Mouse (Mus musculus) CH12.LX (cell line): ENCODE measurements around the gene Slc13a2. TPM values are rescaled to one million over a fixed set of nuclear protein-coding genes. Genes with fewer than 3 reads are reported as not detected.

Experiments used
- DNase-seq: peaks from one replicate; pipeline ENCODE4 v3.0.0-alpha.2; 2013; ENCODE audit errors: extremely low read depth
- H3K27ac ChIP-seq: 2 replicates; pipeline ENCODE4 v1.5.1; 2012; ENCODE audit warnings: low read depth, mild to moderate bottlenecking, control low read depth, moderate library complexity; ENCODE audit not compliant: insufficient read depth
- H3K27me3 ChIP-seq: replicated peaks from 2 replicates; pipeline ENCODE3; 2012; ENCODE audit warnings: inconsistent platforms
- H3K36me3 ChIP-seq, 2 experiments: replicated peaks in 1 of 2; 2 replicates each; pipeline versions ENCODE3 to v1.6.1; 2012; ENCODE audit warnings: inconsistent platforms in 1 of 2, low read length in 1 of 2, mild to moderate bottlenecking in 1 of 2, mixed read lengths in 1 of 2, moderate library complexity in 1 of 2; ENCODE audit not compliant: control insufficient read depth in 1 of 2, insufficient read depth in 1 of 2
- H3K4me1 ChIP-seq, 2 experiments: 2 replicates each; pipeline ENCODE4 v1.6.1; 2012; ENCODE audit warnings: inconsistent platforms in 1 of 2, moderate library complexity in 1 of 2; ENCODE audit not compliant: insufficient read depth in 2 of 2, control insufficient read depth in 1 of 2
- H3K4me2 ChIP-seq: 2 replicates; pipeline ENCODE4 v1.6.1; 2012; ENCODE audit warnings: low read depth, mild to moderate bottlenecking, control low read depth; ENCODE audit not compliant: poor library complexity, insufficient read depth, severe bottlenecking
- H3K4me3 ChIP-seq, 3 experiments: fragments of 150-350 bp in 1 of 3; sonication (generic) in 1 of 3; replicated peaks in 1 of 3; 2 replicates each; pipeline versions ENCODE3 to v1.5.1; 2011 to 2012; ENCODE audit warnings: low read depth in 2 of 3, low read length in 2 of 3, mild to moderate bottlenecking in 2 of 3, moderate library complexity in 2 of 3, control low read depth in 1 of 3, improper control_type of control experiment in 1 of 3, inconsistent platforms in 1 of 3, mixed read lengths in 1 of 3; ENCODE audit not compliant: poor library complexity in 1 of 3
- H3K79me2 ChIP-seq: replicated peaks from 2 replicates; pipeline ENCODE4 v1.6.1; 2012; ENCODE audit warnings: mild to moderate bottlenecking, moderate library complexity; ENCODE audit not compliant: control insufficient read depth, poor library complexity, insufficient read depth, severe bottlenecking; ENCODE audit errors: extremely low read depth
- H3K9ac ChIP-seq: 2 replicates; pipeline ENCODE4 v1.6.1; 2012; ENCODE audit warnings: low read depth, mild to moderate bottlenecking, control low read depth, moderate library complexity; ENCODE audit not compliant: insufficient read depth
- H3K9me3 ChIP-seq: replicated peaks from 2 replicates; pipeline ENCODE3; 2012; ENCODE audit warnings: low read length, inconsistent platforms, mixed read lengths
- BHLHE40 ChIP-seq: IDR thresholded peaks from 2 replicates; pipeline ENCODE4 v1.6.1; 2011; ENCODE audit warnings: mild to moderate bottlenecking, low read depth, low read length, improper control_type of control experiment
- CHD2 ChIP-seq: IDR thresholded peaks from 2 replicates; pipeline ENCODE4 v1.6.1; 2011; ENCODE audit warnings: low read length, improper control_type of control experiment
- CTCF ChIP-seq, 2 experiments: IDR thresholded peaks in 1 of 2; conservative IDR thresholded peaks in 1 of 2; 2 replicates each; pipeline ENCODE4 v1.5.1; 2011 to 2012; ENCODE audit warnings: low read depth in 2 of 2, low read length in 2 of 2, improper control_type of control experiment in 1 of 2, inconsistent platforms in 1 of 2, mild to moderate bottlenecking in 1 of 2, moderate library complexity in 1 of 2
- E2F4 ChIP-seq: IDR thresholded peaks from 2 replicates; pipeline ENCODE4 v1.6.1; 2011; ENCODE audit warnings: low read depth, low read length, improper control_type of control experiment; ENCODE audit not compliant: insufficient replicate concordance
- ETS1 ChIP-seq: conservative IDR thresholded peaks from 2 replicates; pipeline ENCODE4 v1.6.1; 2012; ENCODE audit warnings: low read depth, mild to moderate bottlenecking, inconsistent platforms, low read length, improper control_type of control experiment, moderate library complexity
- JUN ChIP-seq: IDR thresholded peaks from 2 replicates; pipeline ENCODE4 v1.6.1; 2011; ENCODE audit warnings: low read depth, mild to moderate bottlenecking, low read length, improper control_type of control experiment, moderate library complexity; ENCODE audit not compliant: insufficient read depth
- KAT2A ChIP-seq: IDR thresholded peaks from 2 replicates; pipeline ENCODE4 v1.6.1; 2012; ENCODE audit warnings: low read length, improper control_type of control experiment, inconsistent platforms; ENCODE audit not compliant: insufficient replicate concordance
- MAFK ChIP-seq: IDR thresholded peaks from 2 replicates; pipeline ENCODE4 v1.6.1; 2011; ENCODE audit warnings: low read length, improper control_type of control experiment; ENCODE audit not compliant: insufficient replicate concordance
- MEF2A ChIP-seq: IDR thresholded peaks from 2 replicates; pipeline ENCODE4 v1.6.1; 2014; ENCODE audit warnings: low read depth, mild to moderate bottlenecking, inconsistent platforms, low read length, improper control_type of control experiment, borderline replicate concordance
- NRF1 ChIP-seq: IDR thresholded peaks from 2 replicates; pipeline ENCODE4 v1.6.1; 2014; ENCODE audit warnings: low read depth, mild to moderate bottlenecking, inconsistent platforms, low read length, improper control_type of control experiment, moderate library complexity
- PAX5 ChIP-seq: IDR thresholded peaks from 2 replicates; pipeline ENCODE4 v1.6.1; 2012; ENCODE audit warnings: low read length, inconsistent platforms, mixed read lengths
- SIN3A ChIP-seq: IDR thresholded peaks from 2 replicates; pipeline ENCODE4 v1.6.1; 2012; ENCODE audit warnings: low read length, improper control_type of control experiment, inconsistent platforms
- TCF12 ChIP-seq: IDR thresholded peaks from 2 replicates; pipeline ENCODE4 v1.6.1; 2014; ENCODE audit warnings: low read depth, mild to moderate bottlenecking, inconsistent platforms, low read length, improper control_type of control experiment
- UBTF ChIP-seq: IDR thresholded peaks from 2 replicates; pipeline ENCODE4 v1.6.1; 2012; ENCODE audit warnings: low read depth, mild to moderate bottlenecking, inconsistent platforms, low read length, improper control_type of control experiment, moderate library complexity
- USF1 ChIP-seq: IDR thresholded peaks from 2 replicates; pipeline ENCODE4 v1.6.1; 2014; ENCODE audit warnings: low read depth, mild to moderate bottlenecking, inconsistent platforms, low read length, improper control_type of control experiment
- ZMIZ1 ChIP-seq: IDR thresholded peaks from 2 replicates; pipeline ENCODE4 v1.6.1; 2012; ENCODE audit warnings: low read depth, mild to moderate bottlenecking, inconsistent platforms, low read length, improper control_type of control experiment
- dilution Hi-C: fragments of 300-500 bp; cut with MboI; formaldehyde crosslinking; loops from 2 replicates; pipeline ENCODE4 v1.14.3; 2020; ENCODE audit warnings: low sequenced_read_pairs; ENCODE audit not compliant: extremely low pct_unique_long_range_greater_than_20kb, extremely low pct_ligation_motif_present
- in situ Hi-C: fragments of 300-500 bp; cut with MboI; formaldehyde crosslinking; loops from 3 replicates; pipeline ENCODE4 v1.14.3; 2019; ENCODE audit warnings: low sequenced_read_pairs, low pct_ligation_motif_present, low pct_unique_long_range_greater_than_20kb, mixed read lengths
- polyA plus RNA-seq: library from polyadenylated mRNA; unstranded; fragments of >175 nt; gene quantifications from 2 replicates; pipeline ENCODE4 v1.2.1, GENCODE M21; 2012; ENCODE audit warnings: low read depth; ENCODE audit not compliant: insufficient read length
- total RNA-seq, 2 experiments: library from RNA; depleted of rRNA; stranded (reverse); fragments of 300-350 nt in 1 of 2; fragments of >200 nt in 1 of 2; gene quantifications; 2 replicates each; pipeline ENCODE4 v1.2.3; 2012 to 2014

Slc13a2 gene
- total and polyA plus RNA-seq, 3 experiments = not detected

GRCm38 (mm10) chr11:78372610-78373009, 49.4 kb downstream of the Slc13a2 start:
- dilution Hi-C loops = no loop called here
- no peak for DNase-seq
- TF ChIP-seq CTCF (conservative IDR thresholded peaks at IDR 0.05 in 1 of 2, IDR thresholded peaks at IDR 0.05 in 1 of 2; ENCODE audit: low read depth in 2 of 2, low read length in 2 of 2) (no peak), TCF12 (no peak), ETS1 (no peak), MAFK (no peak), NRF1 (no peak), E2F4 (no peak)
- Histone ChIP-seq H3K4me1 (peaks cover 2 to 18% of the 10 kb centered on the region in 2 experiments; a peak in 3 of 4 replicates), H3K27ac (no peak overlapping the region), H3K4me2 (no peak overlapping the region), H3K79me2 (no peaks in the 10 kb centered on the region), H3K9ac (no peak overlapping the region), H3K27me3 (peaks cover 41% of the 10 kb centered on the region), H3K36me3 (no peaks in the 10 kb centered on the region), H3K4me3 (no peak overlapping the region), H3K9me3 (no peaks in the 10 kb centered on the region)
- in situ Hi-C loops = no loop called here

GRCm38 (mm10) chr11:78372166-78372565, 49.9 kb downstream of the Slc13a2 start:
- in situ Hi-C loops = no loop called here
- no peak overlapping the region for H3K4me3 ChIP-seq
- dilution Hi-C loops = no loop called here
- peaks cover 2 to 18% of the 10 kb centered on the region in 2 experiments; a peak in 3 of 4 replicates for H3K4me1 ChIP-seq
- no peak overlapping the region for H3K27ac ChIP-seq
- H3K27me3 ChIP-seq = peaks cover 46% of the 10 kb centered on the region
- H3K9me3 ChIP-seq = no peaks in the 10 kb centered on the region
- DNase-seq = no peak
- TF ChIP-seq USF1 = no peak
- TF ChIP-seq ZMIZ1 = no peak
- TF ChIP-seq SIN3A = no peak
- TF ChIP-seq BHLHE40 = no peak
- TF ChIP-seq PAX5 = no peak
- TF ChIP-seq, all 38 proteins: peak for 0
- H3K36me3 ChIP-seq = no peaks in the 10 kb centered on the region
- no peak overlapping the region for H3K9ac ChIP-seq
- H3K4me2 ChIP-seq = no peak overlapping the region
- H3K79me2 ChIP-seq = no peaks in the 10 kb centered on the region

GRCm38 (mm10) chr11:78371711-78372110, 50.3 kb downstream of the Slc13a2 start:
- Histone ChIP-seq H3K27ac (no peak overlapping the region), H3K36me3 (no peaks in the 10 kb centered on the region), H3K27me3 (peaks cover 50% of the 10 kb centered on the region), H3K4me3 (no peak overlapping the region), H3K79me2 (no peaks in the 10 kb centered on the region), H3K4me2 (no peak overlapping the region), H3K9me3 (no peaks in the 10 kb centered on the region), H3K9ac (no peak overlapping the region), H3K4me1 (peaks cover 0 to 18% of the 10 kb centered on the region in 2 experiments; a peak in 2 of 4 replicates)
- dilution Hi-C loops (no loop called here), in situ Hi-C loops (no loop called here)
- TF ChIP-seq E2F4 (no peak), KAT2A (no peak), JUN (no peak), MEF2A (no peak), CHD2 (no peak), UBTF (no peak)
- DNase-seq = no peak
